Mouse (Mus musculus): ENCODE data around the gene BC048507. TPM values are rescaled to one million over a fixed set of nuclear protein-coding genes. Genes with fewer than 3 reads are reported as not detected.
"Not testable (repeated sequence)": the region's sequence is repeated elsewhere in the genome, so short reads cannot be mapped to it uniquely, and the experiment has no call there.

The BC048507 gene
- polyA plus RNA-seq, 1 experiment from 2014 or later, result 0.14 TPM

DNA sequence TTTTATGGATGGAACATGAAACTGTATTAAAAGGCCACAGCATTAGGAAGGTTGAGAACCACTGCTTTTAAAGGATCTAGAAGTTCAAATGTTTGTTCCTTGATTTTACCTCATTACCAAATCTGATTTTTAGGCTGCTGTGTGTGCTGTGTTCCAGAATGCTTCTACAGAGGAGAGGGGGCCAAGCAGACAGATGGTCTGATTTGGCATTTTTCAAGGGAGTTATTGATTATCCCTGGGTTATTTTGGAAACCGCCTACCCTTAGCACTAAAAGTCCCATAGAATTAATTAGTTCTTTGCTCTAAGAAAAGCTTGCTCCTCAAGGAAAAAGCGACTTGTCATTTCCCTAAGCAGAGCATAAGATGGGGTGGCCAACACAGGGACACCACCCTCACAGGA lies 9.1 kb upstream of the BC048507 start:
- ATAC-seq (no peak), DNase-seq (ENCODE audit: low read depth, low spot score) (no peak)
- POLR2A ChIA-PET, result interaction anchor here (0.7 kb wide), 1 partner anchor 335 kb away, joined by 3 read pairs; no protein-coding TSS in a partner anchor
- CTCF ChIA-PET, result no interaction called here
- H3K27me3 ChIP-seq, result peaks cover 6% of the 10 kb centered on the region
- TF ChIP-seq CTCF (IDR thresholded peaks at IDR 0.05), result no peak
- in situ Hi-C loops (cut with MboI; ENCODE audit: low pct_unique_long_range_greater_than_20kb), result no loop called here

GRCm38 (mm10) chr13:67857317-67857716 lies 5.8 kb upstream of the BC048507 start:
- in situ Hi-C loops (cut with MboI; ENCODE audit: low pct_unique_long_range_greater_than_20kb), result no loop called here
- DNase-seq (ENCODE audit: low read depth, low spot score) (no peak), ATAC-seq (no peak)
- peaks cover 8% of the 10 kb centered on the region for H3K27me3 ChIP-seq
- CTCF ChIA-PET, result interaction anchor here (1.0 kb wide), 1 partner anchor 12 kb away, joined by 4 read pairs; no protein-coding TSS in a partner anchor
- no peak for TF ChIP-seq CTCF (IDR thresholded peaks at IDR 0.05)
- POLR2A ChIA-PET, result no interaction called here

DNA sequence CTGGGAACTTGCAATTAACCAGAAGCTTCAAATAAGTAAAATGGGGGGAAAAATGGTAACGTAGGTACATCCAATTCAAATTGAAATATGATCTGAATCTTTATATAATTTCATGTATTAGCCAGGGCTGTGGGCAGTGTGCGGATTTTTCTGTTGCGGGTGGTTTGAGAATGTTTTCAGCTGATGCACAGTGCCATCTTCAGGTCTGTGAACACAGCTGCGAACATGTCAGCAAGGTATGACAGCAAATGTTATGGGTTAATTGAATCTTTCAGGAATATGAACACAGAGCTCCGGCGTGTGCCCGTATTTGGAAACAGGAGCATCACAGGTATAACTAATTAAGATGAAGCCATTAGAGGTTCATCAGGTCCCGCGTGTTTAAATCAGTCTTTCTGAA lies 618 bp upstream of the BC048507 start:
- in situ Hi-C loops (cut with MboI; ENCODE audit: low pct_unique_long_range_greater_than_20kb), result no loop called here

GRCm38 (mm10) chr13:67864764-67865350 lies 1.7 kb downstream of the BC048507 start:
- DNase-seq (ENCODE audit: low read depth, low spot score) (no peak), ATAC-seq (no peak)
- POLR2A ChIA-PET, result no interaction called here
- no peak for TF ChIP-seq CTCF (IDR thresholded peaks at IDR 0.05)
- peaks cover 3% of the 10 kb centered on the region for H3K27me3 ChIP-seq
- CTCF ChIA-PET, result interaction anchor here (0.7 to 1.2 kb wide), 2 partner anchors 10 to 20 kb away, joined by 3 read pairs; no protein-coding TSS in a partner anchor
- in situ Hi-C loops (cut with MboI; ENCODE audit: low pct_unique_long_range_greater_than_20kb), result no loop called here

More for the DNA sequence above, 618 bp upstream of the BC048507 start:
- CTCF ChIA-PET, result interaction anchor here (1.0 to 1.7 kb wide), 2 partner anchors 10 to 18 kb away, joined by 3 to 4 read pairs; no protein-coding TSS in a partner anchor
- H3K27me3 ChIP-seq, result peaks cover 8% of the 10 kb centered on the region
- ATAC-seq (no peak), DNase-seq (ENCODE audit: low read depth, low spot score) (no peak)
- TF ChIP-seq CTCF (IDR thresholded peaks at IDR 0.05), result peak; percentile 41
- POLR2A ChIA-PET, result interaction anchor here (1.0 kb wide), 1 partner anchor 242 kb away, joined by 4 read pairs; no protein-coding TSS in a partner anchor

DNA sequence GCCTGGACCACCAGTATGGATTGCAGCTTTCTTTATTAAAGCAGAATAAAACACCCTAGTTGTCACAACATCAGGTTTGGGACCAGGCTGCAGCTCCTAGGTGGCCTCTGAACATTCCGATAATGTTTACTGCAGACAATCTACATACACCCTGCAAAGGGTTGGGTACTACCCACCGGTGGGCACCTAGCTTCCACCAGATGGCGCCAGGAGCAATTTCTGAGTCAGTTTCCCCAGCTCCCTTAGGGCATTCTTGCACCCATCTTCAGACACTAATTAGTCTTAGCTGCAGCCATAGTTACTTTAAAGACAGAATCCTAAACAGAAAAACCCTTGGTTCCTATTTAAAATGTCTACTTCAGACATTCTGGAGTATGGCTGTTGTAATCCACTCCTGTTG lies 4.8 kb downstream of the BC048507 start:
- ChIA-PET POLR2A (no interaction called here), CTCF (interaction anchor here (0.9 to 2.3 kb wide), 2 partner anchors 13 to 15 kb away, joined by 3 to 11 read pairs; no protein-coding TSS in a partner anchor)
- ATAC-seq (no peak), DNase-seq (ENCODE audit: low read depth, low spot score) (no peak)
- H3K27me3 ChIP-seq, result no peaks in the 10 kb centered on the region
- in situ Hi-C loops (cut with MboI; ENCODE audit: low pct_unique_long_range_greater_than_20kb), result no loop called here
- peak; percentile 65 for TF ChIP-seq CTCF (IDR thresholded peaks at IDR 0.05)

- ATAC-seq; DNase-seq (ENCODE audit: low read depth, low spot score); POLR2A ChIA-PET; CTCF ChIA-PET; in situ Hi-C loops (cut with MboI; ENCODE audit: low pct_unique_long_range_greater_than_20kb): not testable (repeated sequence)
- peaks cover 18% of the 10 kb centered on the region for H3K27me3 ChIP-seq
These were observed 13.0 kb downstream of the BC048507 start for GRCm38 (mm10) chr13:67876049-67876698.

GRCm38 (mm10) chr13:67876699-67877254 lies 13.7 kb downstream of the BC048507 start:
- no peak for ATAC-seq
- CTCF ChIA-PET, result no interaction called here
- no peak for TF ChIP-seq CTCF (IDR thresholded peaks at IDR 0.05)
- in situ Hi-C loops (cut with MboI; ENCODE audit: low pct_unique_long_range_greater_than_20kb), result no loop called here
- H3K27me3 ChIP-seq, result peaks cover 18% of the 10 kb centered on the region
- POLR2A ChIA-PET, result no interaction called here
- DNase-seq (ENCODE audit: low read depth, low spot score), result no peak

GRCm38 (mm10) chr13:67883966-67884365 lies 20.8 kb downstream of the BC048507 start:
- ATAC-seq (no peak), DNase-seq (ENCODE audit: low read depth, low spot score) (no peak)
- ChIA-PET CTCF (no interaction called here), POLR2A (no interaction called here)
- no peaks in the 10 kb centered on the region for H3K27me3 ChIP-seq
- in situ Hi-C loops (cut with MboI; ENCODE audit: low pct_unique_long_range_greater_than_20kb), result no loop called here
- no peak for TF ChIP-seq CTCF (IDR thresholded peaks at IDR 0.05)

GRCm38 (mm10) chr13:67909759-67910158 lies 46.6 kb downstream of the BC048507 start:
- no peak for DNase-seq (ENCODE audit: low read depth, low spot score)
- TF ChIP-seq CTCF (IDR thresholded peaks at IDR 0.05), result no peak
- no peak for ATAC-seq
- ChIA-PET POLR2A (no interaction called here), CTCF (no interaction called here)
- in situ Hi-C loops (cut with MboI; ENCODE audit: low pct_unique_long_range_greater_than_20kb), result no loop called here
- H3K27me3 ChIP-seq, result peaks cover 12% of the 10 kb centered on the region

Other genes starting within 250 kb of the BC048507 start
- 1.2 TPM for gene Gm49345, start 225.6 kb upstream of the BC048507 start, polyA plus RNA-seq (2021)
- gene Zfp729a, start 225.5 kb upstream of the BC048507 start, polyA plus RNA-seq (2021), result 4.4 TPM
- gene Zfp738, start 176.3 kb upstream of the BC048507 start, polyA plus RNA-seq (2021), result 6.8 TPM
- 11.8 TPM for gene Zfp65, start 134.2 kb upstream of the BC048507 start, polyA plus RNA-seq (2021)
- 3.2 TPM for gene Zfp85, start 108.1 kb upstream of the BC048507 start, polyA plus RNA-seq (2021)
- 1.2 TPM for gene Zfp493, start 83.6 kb upstream of the BC048507 start, polyA plus RNA-seq (2021)
- 3.6 TPM for gene Zfp273, start 49.6 kb upstream of the BC048507 start, polyA plus RNA-seq (2021)
- 0.23 TPM for gene Gm10037, start 32.2 kb upstream of the BC048507 start, polyA plus RNA-seq (2021)